Mouse (Mus musculus) ES-Bruce4 (cell line): ENCODE measurements around the gene Gps2. TPM values are rescaled to one million over a fixed set of nuclear protein-coding genes. Genes with fewer than 3 reads are reported as not detected.

Experiments used
- H3K27ac ChIP-seq: 2 replicates; pipeline ENCODE4 v1.5.1; 2012; ENCODE audit warnings: low read length, inconsistent platforms; ENCODE audit not compliant: insufficient read depth
- H3K27me3 ChIP-seq: 2 replicates; pipeline ENCODE4 v1.6.1; 2012; ENCODE audit warnings: mild to moderate bottlenecking, low read length, inconsistent platforms; ENCODE audit not compliant: control insufficient read depth, poor library complexity, insufficient read depth, severe bottlenecking
- H3K36me3 ChIP-seq: 2 replicates; pipeline ENCODE4 v1.6.1; 2012; ENCODE audit warnings: inconsistent platforms, mild to moderate bottlenecking, low read length, moderate library complexity; ENCODE audit not compliant: control insufficient read depth, poor library complexity, insufficient read depth, severe bottlenecking
- H3K4me1 ChIP-seq: one replicate; pipeline ENCODE4 v1.8.1; 2011; ENCODE audit warnings: low read length; ENCODE audit not compliant: control insufficient read depth, insufficient read depth
- H3K4me3 ChIP-seq: 2 replicates; pipeline ENCODE4 v1.5.1; 2011; ENCODE audit warnings: low read depth, mild to moderate bottlenecking, low read length
- H3K9ac ChIP-seq: 2 replicates; pipeline ENCODE4 v1.6.1; 2012; ENCODE audit warnings: low read depth, mild to moderate bottlenecking, inconsistent platforms; ENCODE audit not compliant: poor library complexity, severe bottlenecking
- H3K9me3 ChIP-seq: replicated peaks from 2 replicates; pipeline ENCODE4 v1.6.1; 2012; ENCODE audit warnings: mild to moderate bottlenecking, low read length, inconsistent platforms; ENCODE audit not compliant: control insufficient read depth, poor library complexity, insufficient read depth, severe bottlenecking
- CTCF ChIP-seq: IDR thresholded peaks from one replicate; pipeline ENCODE4 v1.8.1; 2011; ENCODE audit warnings: low read depth, low read length
- EP300 ChIP-seq: IDR thresholded peaks from 2 replicates; pipeline ENCODE4 v1.6.1; 2011; ENCODE audit warnings: low read depth, low read length; ENCODE audit not compliant: insufficient read depth
- POLR2A ChIP-seq: IDR thresholded peaks from one replicate; pipeline ENCODE4 v1.8.1; 2011; ENCODE audit warnings: low read length; ENCODE audit not compliant: insufficient read depth
- polyA plus RNA-seq: library from polyadenylated mRNA; stranded (reverse); fragments of >200 nt; gene quantifications from 2 replicates; pipeline ENCODE4 v1.2.4, GENCODE M21; 2011; ENCODE audit warnings: low read depth; ENCODE audit not compliant: missing spikeins, insufficient read depth, insufficient read length

Gps2 gene
- polyA plus RNA-seq, 1 experiment: 24.4 TPM

- Histone ChIP-seq H3K9me3 (no peaks in the 10 kb centered on the region), H3K27me3 (no peaks in the 10 kb centered on the region), H3K9ac (no peak overlapping the region), H3K27ac (no peak overlapping the region), H3K36me3 (no peaks in the 10 kb centered on the region), H3K4me1 (no peaks in the 10 kb centered on the region), H3K4me3 (no peak overlapping the region)
- TF ChIP-seq CTCF: no peak
- TF ChIP-seq POLR2A: no peak
- no peak for TF ChIP-seq EP300
Measured at GRCm38 (mm10) chr11:69872451-69872850, 41.2 kb upstream of the Gps2 start.

DNA sequence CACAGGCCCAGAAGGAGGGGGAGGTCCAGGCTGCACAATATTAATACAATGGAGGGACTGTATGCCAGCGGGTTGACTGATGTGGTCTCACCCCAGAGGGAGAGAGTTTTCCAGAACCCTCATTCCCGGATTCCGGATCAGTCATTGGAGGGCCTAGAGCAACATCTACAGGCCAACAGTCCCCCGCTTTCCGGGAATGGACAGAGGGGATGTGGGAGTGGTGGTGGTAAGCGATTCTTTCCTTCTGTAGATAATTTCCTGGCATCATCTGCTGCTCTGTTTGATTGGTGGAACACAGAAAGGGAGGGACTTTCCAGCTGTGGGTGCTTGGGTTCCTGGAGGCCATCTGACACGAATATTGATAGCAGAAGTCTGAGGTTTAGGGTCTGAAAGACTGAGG, 37.5 kb upstream of the Gps2 start:
- H3K4me3 ChIP-seq: no peak overlapping the region
- peaks cover 1% of the 10 kb centered on the region for H3K4me1 ChIP-seq
- H3K36me3 ChIP-seq: no peaks in the 10 kb centered on the region
- no peak for TF ChIP-seq EP300
- TF ChIP-seq POLR2A: no peak
- TF ChIP-seq CTCF: no peak
- H3K9ac ChIP-seq: peak overlapping the region; percentile 79; the same call in 1 of the 2 replicates
- no peaks in the 10 kb centered on the region for H3K9me3 ChIP-seq
- peak overlapping the region; percentile 29; the same call in 1 of the 2 replicates for H3K27ac ChIP-seq
- no peaks in the 10 kb centered on the region for H3K27me3 ChIP-seq

DNA sequence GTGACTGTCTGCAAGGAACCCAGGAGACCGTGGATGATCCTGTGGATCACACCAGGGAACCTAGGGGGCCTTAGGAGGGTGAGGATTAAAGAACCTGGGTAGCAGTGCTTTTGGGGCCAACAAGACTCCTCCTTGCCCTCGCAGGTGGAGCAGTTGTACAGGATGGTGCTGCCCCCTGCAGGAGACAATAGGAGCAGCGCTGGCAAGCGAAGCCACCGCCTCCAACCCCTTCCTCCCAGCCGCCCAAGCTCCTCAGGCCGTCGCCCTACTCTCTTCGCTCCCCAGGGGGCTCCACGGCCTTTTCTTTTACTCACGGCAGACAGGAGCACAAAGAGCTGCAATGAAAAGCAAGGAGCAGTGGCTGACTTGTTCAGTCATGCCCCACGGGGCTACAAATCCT, 36.8 kb upstream of the Gps2 start:
- Histone ChIP-seq H3K36me3 (no peaks in the 10 kb centered on the region), H3K9me3 (no peaks in the 10 kb centered on the region), H3K9ac (peak overlapping the region; percentile 79), H3K4me1 (peaks cover 1% of the 10 kb centered on the region), H3K4me3 (peak overlapping the region; percentile 32), H3K27ac (peak overlapping the region; percentile 81), H3K27me3 (no peaks in the 10 kb centered on the region)
- TF ChIP-seq CTCF (peak; percentile 85), EP300 (peak; percentile 59; the same call in 1 of the 2 replicates), POLR2A (no peak)

DNA sequence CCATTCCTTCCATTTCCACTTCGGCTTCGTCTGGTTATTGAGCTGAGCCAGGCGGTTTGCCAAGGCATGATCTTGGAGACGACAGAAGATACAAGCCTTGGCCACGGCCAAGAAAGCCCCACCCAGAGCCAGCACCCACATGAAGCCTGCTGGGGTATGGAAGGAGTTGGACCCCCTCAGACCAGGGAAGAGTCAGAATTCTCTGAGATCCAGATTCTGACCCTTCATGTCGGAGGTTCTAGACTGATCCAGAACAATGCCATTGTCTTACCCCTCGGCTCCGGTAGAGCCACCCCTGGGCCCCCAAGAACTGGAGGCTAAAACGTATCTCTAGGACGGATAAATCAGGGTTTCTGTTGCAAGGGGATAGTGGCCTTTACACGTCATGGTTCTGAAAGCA, 35.8 kb upstream of the Gps2 start, which contains the start of gene Tmem95:
TSS of gene Tmem95 (minus strand) at position 141 of the 400 bp plus-strand sequence.
- Histone ChIP-seq H3K36me3 (no peaks in the 10 kb centered on the region), H3K4me3 (peak within 1 kb of the TSS; percentile 32), H3K27me3 (no peaks in the 10 kb centered on the region), H3K9me3 (no peaks in the 10 kb centered on the region), H3K4me1 (peaks cover 1% of the 10 kb centered on the region), H3K9ac (peak within 1 kb of the TSS; percentile 79), H3K27ac (peak within 1 kb of the TSS; percentile 81)
- no peak for TF ChIP-seq POLR2A
- TF ChIP-seq CTCF: no peak
- no peak for TF ChIP-seq EP300

- Histone ChIP-seq H3K4me3 (no peak overlapping the region), H3K27ac (no peak overlapping the region), H3K27me3 (no peaks in the 10 kb centered on the region), H3K9me3 (no peaks in the 10 kb centered on the region), H3K9ac (peak overlapping the region; percentile 79; the same call in 1 of the 2 replicates), H3K4me1 (peaks cover 1% of the 10 kb centered on the region), H3K36me3 (no peaks in the 10 kb centered on the region)
- no peak for TF ChIP-seq POLR2A
- TF ChIP-seq CTCF: no peak
- no peak for TF ChIP-seq EP300
Measured at GRCm38 (mm10) chr11:69878399-69878798, 35.3 kb upstream of the Gps2 start.

DNA sequence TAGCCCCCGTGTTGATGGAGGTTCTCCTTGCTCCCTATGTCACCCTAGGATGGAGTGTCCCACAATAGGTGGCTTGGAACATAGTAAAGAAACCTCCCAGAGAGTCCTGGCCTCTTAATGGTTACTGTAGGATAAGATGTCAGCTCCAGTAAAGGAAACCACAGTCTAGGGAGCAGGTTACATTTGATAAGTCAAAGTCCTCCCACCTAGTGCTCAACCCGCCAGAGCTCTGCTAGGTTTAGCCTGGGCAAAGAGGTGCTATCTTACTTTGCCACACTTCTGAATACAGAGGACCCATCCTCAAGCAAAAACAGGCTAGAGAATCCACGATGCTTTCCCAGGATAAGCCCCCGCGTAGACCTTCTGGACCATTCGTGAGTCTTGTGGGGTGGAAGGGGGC, 34.7 kb upstream of the Gps2 start:
- Histone ChIP-seq H3K4me3 (no peak overlapping the region), H3K9ac (peak overlapping the region; percentile 49; the same call in 1 of the 2 replicates), H3K36me3 (no peaks in the 10 kb centered on the region), H3K4me1 (peaks cover 1% of the 10 kb centered on the region), H3K27me3 (no peaks in the 10 kb centered on the region), H3K27ac (no peak overlapping the region), H3K9me3 (no peaks in the 10 kb centered on the region)
- no peak for TF ChIP-seq POLR2A
- TF ChIP-seq CTCF: no peak
- no peak for TF ChIP-seq EP300
